ENCODE assay signal across 9 mouse cellular contexts in genomic region chr16:32516006-32516962, GRCm38 (mm10). TPM values are rescaled to one million over a fixed set of nuclear protein-coding genes. Genes with fewer than 3 reads are reported as not detected.
A peak's percentile ranks its signal among the peaks of the same experiment; 100 is the strongest.
DNase-seq lines count a peak whose midpoint lies in the region; ATAC-seq and TF ChIP-seq lines count a peak whose summit lies in the region.
"Had no signal": no experiment of that assay in that cellular context is flagged by ENCODE, and none has a peak within 500 bp of the region (broad histone marks: within the 10 kb centered on the region; RNA-seq: fewer than 3 reads in every experiment).

No protein-coding gene starts in this region.

- no peaks in the 10 kb centered on the region for H3K27me3 ChIP-seq in heart, embryonic 13.5 days (replicated peaks)
- no peaks in the 10 kb centered on the region for H3K27me3 ChIP-seq in midbrain, embryonic 15.5 days (replicated peaks)
- H3K27me3 ChIP-seq: Patski had no signal

- H3K36me3 ChIP-seq in heart, embryonic 13.5 days, result no peaks in the 10 kb centered on the region
- no peaks in the 10 kb centered on the region for H3K36me3 ChIP-seq in midbrain, embryonic 15.5 days (replicated peaks)

- TF ChIP-seq POLR2A in brain, embryonic 14.5 days (IDR thresholded peaks at IDR 0.05; ENCODE audit: borderline replicate concordance, extremely low read depth, insufficient read depth, insufficient read length, poor library complexity, severe bottlenecking), result peak; percentile 55; the same call in 1 of the 2 replicates

- H3K27ac ChIP-seq in heart, embryonic 13.5 days (replicated peaks), result peak overlapping the region; percentile 46
- peak overlapping the region; percentile 94 for H3K27ac ChIP-seq in midbrain, embryonic 15.5 days

- H3K9me3 ChIP-seq in heart, embryonic 13.5 days, result no peaks in the 10 kb centered on the region
- H3K9me3 ChIP-seq in midbrain, embryonic 15.5 days, result no peaks in the 10 kb centered on the region

- no peak for TF ChIP-seq CTCF in brain, embryonic 14.5 days (IDR thresholded peaks at IDR 0.05; ENCODE audit: borderline replicate concordance, extremely low read depth, insufficient read depth, insufficient read length)

- H3K4me3 ChIP-seq in heart, embryonic 13.5 days, result no peak overlapping the region
- peak overlapping the region; percentile 12 for H3K4me3 ChIP-seq in midbrain, embryonic 15.5 days

- ATAC-seq in heart, embryonic 13.5 days (ENCODE audit: extremely low read depth, insufficient number of reproducible peaks, low FRiP score, low TSS enrichment), result 0 out of 2 replicates have a peak, but pooled peaks have one; percentile 58
- ATAC-seq in frontal cortex, adult (ENCODE audit: low TSS enrichment), result peak; percentile 92
- ATAC-seq in midbrain, embryonic 15.5 days (replicated peaks), result peak; percentile 94
- ATAC-seq: Patski had no signal

- peaks cover 29% of the 10 kb centered on the region for H3K4me1 ChIP-seq in heart, embryonic 13.5 days
- peaks cover 14% of the 10 kb centered on the region for H3K4me1 ChIP-seq in midbrain, embryonic 15.5 days

- H3K9ac ChIP-seq in heart, embryonic 13.5 days, result peak overlapping the region; percentile 68
- H3K9ac ChIP-seq in midbrain, embryonic 15.5 days, result peak overlapping the region; percentile 36

- no peak for DNase-seq in heart, adult 9 months (ENCODE audit: low spot score in 2 of 2)
- DNase-seq in brain, embryonic 14.5 days (ENCODE audit: low read depth), result peak; percentile 96
- DNase-seq in left cerebral cortex, adult 18-20 months (ENCODE audit: low spot score in 2 of 2), result peak; percentile 61 to 84
- peak; percentile 62 to 74 for DNase-seq in thymus, adult 18-20 months
- DNase-seq in lung, postnatal 14 days, result no peak

- peak overlapping the region; percentile 54 for H3K4me2 ChIP-seq in heart, embryonic 13.5 days
- H3K4me2 ChIP-seq in midbrain, embryonic 15.5 days, result peak overlapping the region; percentile 44

- WGBS in heart, embryonic 13.5 days, result 30% methylated on average over 21 of the region's 21 CpGs
- 5% methylated on average over 21 of the region's 21 CpGs for WGBS in midbrain, embryonic 15.5 days

RNA-seq across cellular contexts. Expression of gene Zdhhc19, which starts 20.2 kb away (rescaled TPM):
- not detected in 2 replicates for polyA plus RNA-seq in heart, embryonic 13.5 days (2015; fragmentation: Nextera tagmentation; extraction: Ambion mirVana)
- polyA plus RNA-seq in brain, embryonic 14.5 days (2012; rRNA removed), result 0.15 TPM in 1 of 2 replicates, not detected in the other
- not detected for total RNA-seq in left cerebral cortex, adult 18-20 months (2021)
- polyA plus RNA-seq in midbrain, embryonic 15.5 days (2015; fragmentation: Nextera tagmentation; extraction: Ambion mirVana), result not detected in 2 replicates
- polyA plus RNA-seq: Patski had no signal

RNA-seq across cellular contexts. Expression of gene Slc51a, which starts 28.6 kb away (rescaled TPM):
- polyA plus RNA-seq in heart, embryonic 13.5 days (2015; fragmentation: Nextera tagmentation; extraction: Ambion mirVana), result 1.6 and 2.0 TPM in 2 replicates
- polyA plus RNA-seq in brain, embryonic 14.5 days (2012; rRNA removed), result 0.04 and 0.06 TPM in 2 replicates
- total RNA-seq in left cerebral cortex, adult 18-20 months (2021), result not detected
- polyA plus RNA-seq in midbrain, embryonic 15.5 days (2015; fragmentation: Nextera tagmentation; extraction: Ambion mirVana), result 0.20 and 0.50 TPM in 2 replicates

Comparison
In these comparisons a context has a peak if more than half of its experiments do, and no peak if none do; other contexts are left out.
1. DNase-seq: peak in brain, embryonic 14.5 days (single experiment), left cerebral cortex, adult 18-20 months (2 of 2) and thymus, adult 18-20 months (2 of 2); none in heart, adult 9 months (0 of 2) and lung, postnatal 14 days (single experiment).
2. Peak in every context shown above with its lines, with median percentiles within 50 percentile points of each other: ATAC-seq.